Mouse (Mus musculus): ENCODE measurements around the gene Tnip2. TPM values are rescaled to one million over a fixed set of nuclear protein-coding genes. Genes with fewer than 3 reads are reported as not detected.

Tnip2 gene
- polyA plus RNA-seq, 1 experiment from 2014 or later: 17.1 TPM

GRCm38 (mm10) chr5:34538527-34538926 lies 24.7 kb upstream of the Tnip2 start:
- no peak for ATAC-seq
- Histone ChIP-seq H3K9ac (ENCODE audit: low read depth, low read length) (no peak overlapping the region), H3K4me2 (ENCODE audit: low read depth, low read length) (no peak overlapping the region), H3K4me3 (ENCODE audit: low read length) (no peak overlapping the region), H3K27me3 (replicated peaks; ENCODE audit: control insufficient read depth, insufficient read depth, low read length) (no peaks in the 10 kb centered on the region), H3K36me3 (ENCODE audit: control insufficient read depth, insufficient read depth, low read length) (no peaks in the 10 kb centered on the region), H3K4me1 (ENCODE audit: control insufficient read depth, insufficient read depth, low read length) (no peaks in the 10 kb centered on the region), H3K9me3 (ENCODE audit: control insufficient read depth, low read length) (no peaks in the 10 kb centered on the region), H3K27ac (ENCODE audit: low read length) (no peak overlapping the region)
- WGBS: 33% methylated on average over 5 of the region's 5 CpGs

GRCm38 (mm10) chr5:34538079-34538478 lies 24.3 kb upstream of the Tnip2 start:
- no peaks in the 10 kb centered on the region for H3K36me3 ChIP-seq (ENCODE audit: control insufficient read depth, insufficient read depth, low read length)
- 68% methylated on average over 7 of the region's 7 CpGs for WGBS
- no peak overlapping the region for H3K4me2 ChIP-seq (ENCODE audit: low read depth, low read length)
- no peaks in the 10 kb centered on the region for H3K27me3 ChIP-seq (replicated peaks; ENCODE audit: control insufficient read depth, insufficient read depth, low read length)
- no peaks in the 10 kb centered on the region for H3K9me3 ChIP-seq (ENCODE audit: control insufficient read depth, low read length)
- no peak overlapping the region for H3K9ac ChIP-seq (ENCODE audit: low read depth, low read length)
- no peaks in the 10 kb centered on the region for H3K4me1 ChIP-seq (ENCODE audit: control insufficient read depth, insufficient read depth, low read length)
- ATAC-seq: no peak
- H3K27ac ChIP-seq (ENCODE audit: low read length): no peak overlapping the region
- H3K4me3 ChIP-seq (ENCODE audit: low read length): no peak overlapping the region

- WGBS: 85% methylated on average over 7 of the region's 7 CpGs
- no peak overlapping the region for H3K9ac ChIP-seq (ENCODE audit: low read depth, low read length)
- H3K4me1 ChIP-seq (ENCODE audit: control insufficient read depth, insufficient read depth, low read length): peaks cover 2% of the 10 kb centered on the region; the same call in 1 of the 2 replicates
- H3K4me2 ChIP-seq (ENCODE audit: low read depth, low read length): no peak overlapping the region
- ATAC-seq: no peak
- no peaks in the 10 kb centered on the region for H3K9me3 ChIP-seq (ENCODE audit: control insufficient read depth, low read length)
- no peaks in the 10 kb centered on the region for H3K36me3 ChIP-seq (ENCODE audit: control insufficient read depth, insufficient read depth, low read length)
- no peaks in the 10 kb centered on the region for H3K27me3 ChIP-seq (replicated peaks; ENCODE audit: control insufficient read depth, insufficient read depth, low read length)
- no peak overlapping the region for H3K27ac ChIP-seq (ENCODE audit: low read length)
- H3K4me3 ChIP-seq (ENCODE audit: low read length): no peak overlapping the region
Measured at GRCm38 (mm10) chr5:34535831-34536230, 22.0 kb upstream of the Tnip2 start.

- H3K9ac ChIP-seq (ENCODE audit: low read depth, low read length): no peak overlapping the region
- 73% methylated on average over 5 of the region's 5 CpGs for WGBS
- ATAC-seq: no peak
Measured at GRCm38 (mm10) chr5:34534776-34535581, 21.2 kb upstream of the Tnip2 start.

GRCm38 (mm10) chr5:34533820-34534219 lies 20.0 kb upstream of the Tnip2 start:
- Histone ChIP-seq H3K4me3 (ENCODE audit: low read length) (no peak overlapping the region), H3K9me3 (ENCODE audit: control insufficient read depth, low read length) (no peaks in the 10 kb centered on the region), H3K36me3 (ENCODE audit: control insufficient read depth, insufficient read depth, low read length) (no peaks in the 10 kb centered on the region), H3K27me3 (replicated peaks; ENCODE audit: control insufficient read depth, insufficient read depth, low read length) (no peaks in the 10 kb centered on the region), H3K27ac (ENCODE audit: low read length) (no peak overlapping the region), H3K4me2 (ENCODE audit: low read depth, low read length) (no peak overlapping the region), H3K4me1 (ENCODE audit: control insufficient read depth, insufficient read depth, low read length) (peaks cover 11% of the 10 kb centered on the region; the same call in 1 of the 2 replicates), H3K9ac (ENCODE audit: low read depth, low read length) (no peak overlapping the region)
- WGBS: 69% methylated on average over 3 of the region's 3 CpGs
- no peak for ATAC-seq

More at GRCm38 (mm10) chr5:34534776-34535581, 21.2 kb upstream of the Tnip2 start:
- Histone ChIP-seq H3K4me2 (ENCODE audit: low read depth, low read length) (no peak overlapping the region), H3K36me3 (ENCODE audit: control insufficient read depth, insufficient read depth, low read length) (no peaks in the 10 kb centered on the region), H3K9me3 (ENCODE audit: control insufficient read depth, low read length) (no peaks in the 10 kb centered on the region), H3K4me3 (ENCODE audit: low read length) (no peak overlapping the region), H3K4me1 (ENCODE audit: control insufficient read depth, insufficient read depth, low read length) (peaks cover 9% of the 10 kb centered on the region; the same call in 1 of the 2 replicates), H3K27ac (ENCODE audit: low read length) (no peak overlapping the region), H3K27me3 (replicated peaks; ENCODE audit: control insufficient read depth, insufficient read depth, low read length) (no peaks in the 10 kb centered on the region)

- no peak overlapping the region for H3K4me3 ChIP-seq (ENCODE audit: low read length)
- no peak overlapping the region for H3K27ac ChIP-seq (ENCODE audit: low read length)
- WGBS: 77% methylated on average over 5 of the region's 5 CpGs
- H3K4me1 ChIP-seq (ENCODE audit: control insufficient read depth, insufficient read depth, low read length): peaks cover 11% of the 10 kb centered on the region; the same call in 1 of the 2 replicates
- H3K36me3 ChIP-seq (ENCODE audit: control insufficient read depth, insufficient read depth, low read length): no peaks in the 10 kb centered on the region
- no peak overlapping the region for H3K4me2 ChIP-seq (ENCODE audit: low read depth, low read length)
- ATAC-seq: no peak
- no peaks in the 10 kb centered on the region for H3K27me3 ChIP-seq (replicated peaks; ENCODE audit: control insufficient read depth, insufficient read depth, low read length)
- no peaks in the 10 kb centered on the region for H3K9me3 ChIP-seq (ENCODE audit: control insufficient read depth, low read length)
- H3K9ac ChIP-seq (ENCODE audit: low read depth, low read length): no peak overlapping the region
Measured at GRCm38 (mm10) chr5:34533066-34533465, 19.3 kb upstream of the Tnip2 start.

GRCm38 (mm10) chr5:34530687-34531086 lies 16.9 kb upstream of the Tnip2 start:
- no peak overlapping the region for H3K4me2 ChIP-seq (ENCODE audit: low read depth, low read length)
- H3K27me3 ChIP-seq (replicated peaks; ENCODE audit: control insufficient read depth, insufficient read depth, low read length): no peaks in the 10 kb centered on the region
- ATAC-seq: peak; percentile 84
- H3K4me1 ChIP-seq (ENCODE audit: control insufficient read depth, insufficient read depth, low read length): peaks cover 11% of the 10 kb centered on the region; the same call in 1 of the 2 replicates
- peak overlapping the region; percentile 37 for H3K27ac ChIP-seq (ENCODE audit: low read length)
- H3K36me3 ChIP-seq (ENCODE audit: control insufficient read depth, insufficient read depth, low read length): no peaks in the 10 kb centered on the region
- WGBS: 41% methylated on average over 4 of the region's 4 CpGs
- H3K4me3 ChIP-seq (ENCODE audit: low read length): no peak overlapping the region
- no peaks in the 10 kb centered on the region for H3K9me3 ChIP-seq (ENCODE audit: control insufficient read depth, low read length)
- no peak overlapping the region for H3K9ac ChIP-seq (ENCODE audit: low read depth, low read length)

- ATAC-seq: peak; percentile 5; the same call in 1 of the 2 replicates
- Histone ChIP-seq H3K4me2 (ENCODE audit: low read depth, low read length) (no peak overlapping the region), H3K27ac (ENCODE audit: low read length) (peak overlapping the region; percentile 37), H3K9me3 (ENCODE audit: control insufficient read depth, low read length) (no peaks in the 10 kb centered on the region), H3K9ac (ENCODE audit: low read depth, low read length) (no peak overlapping the region), H3K4me1 (ENCODE audit: control insufficient read depth, insufficient read depth, low read length) (peaks cover 11% of the 10 kb centered on the region; the same call in 1 of the 2 replicates), H3K36me3 (ENCODE audit: control insufficient read depth, insufficient read depth, low read length) (no peaks in the 10 kb centered on the region), H3K4me3 (ENCODE audit: low read length) (no peak overlapping the region), H3K27me3 (replicated peaks; ENCODE audit: control insufficient read depth, insufficient read depth, low read length) (no peaks in the 10 kb centered on the region)
- WGBS: 70% methylated on average over 5 of the region's 5 CpGs
Measured at GRCm38 (mm10) chr5:34530116-34530515, 16.3 kb upstream of the Tnip2 start.

- H3K4me3 ChIP-seq (ENCODE audit: low read length): no peak overlapping the region
- H3K4me2 ChIP-seq (ENCODE audit: low read depth, low read length): no peak overlapping the region
- WGBS: 84% methylated on average over 5 of the region's 5 CpGs
- no peaks in the 10 kb centered on the region for H3K9me3 ChIP-seq (ENCODE audit: control insufficient read depth, low read length)
- H3K36me3 ChIP-seq (ENCODE audit: control insufficient read depth, insufficient read depth, low read length): no peaks in the 10 kb centered on the region
- H3K27me3 ChIP-seq (replicated peaks; ENCODE audit: control insufficient read depth, insufficient read depth, low read length): no peaks in the 10 kb centered on the region
- ATAC-seq: no peak
- H3K4me1 ChIP-seq (ENCODE audit: control insufficient read depth, insufficient read depth, low read length): peaks cover 11% of the 10 kb centered on the region; the same call in 1 of the 2 replicates
- no peak overlapping the region for H3K27ac ChIP-seq (ENCODE audit: low read length)
- no peak overlapping the region for H3K9ac ChIP-seq (ENCODE audit: low read depth, low read length)
Measured at GRCm38 (mm10) chr5:34528724-34529123, 14.9 kb upstream of the Tnip2 start.

All from intestine, embryonic 16.5 days (tissue).